Mouse (Mus musculus): ENCODE measurements around the gene 4930402H24Rik.

GRCm38 (mm10) chr2:130840846-130841245 lies 65.4 kb downstream of the 4930402H24Rik start:
- TF ChIP-seq CTCF (IDR thresholded peaks at IDR 0.05; ENCODE audit: borderline replicate concordance, control insufficient read depth, extremely low read depth, insufficient read depth, low read length, poor library complexity), result no peak
- TF ChIP-seq POLR2A (IDR thresholded peaks at IDR 0.05; ENCODE audit: control insufficient read depth, extremely low read depth, insufficient read depth, low read length, poor library complexity), result no peak
